Mouse (Mus musculus): ENCODE data around the gene Madd. TPM values are rescaled to one million over a fixed set of nuclear protein-coding genes. Genes with fewer than 3 reads are reported as not detected.
A peak's percentile ranks its signal among the peaks of the same experiment; 100 is the strongest.

Madd gene
- polyA plus RNA-seq, 1 experiment from 2014 or later: 13.4 TPM

DNA sequence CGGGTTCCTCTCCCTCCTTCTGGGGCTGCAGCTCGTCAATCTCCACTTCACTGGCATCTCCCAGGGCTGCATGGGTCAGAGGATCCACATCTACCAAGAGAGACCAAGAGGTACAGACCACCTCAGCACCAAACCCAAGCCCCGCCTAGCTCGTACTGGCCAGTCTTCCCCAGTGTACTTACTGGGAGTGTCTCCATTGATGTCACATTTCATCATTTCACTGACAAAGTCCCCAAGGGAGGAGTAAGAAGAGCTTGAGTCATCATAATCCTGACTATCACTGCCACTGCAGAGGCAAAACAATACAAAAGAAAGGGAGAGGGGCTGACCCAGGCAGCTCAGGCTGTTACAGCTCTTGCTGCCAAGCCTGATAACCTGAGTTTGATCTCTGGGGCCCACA, 16.0 kb downstream of the Madd start:
- no peak overlapping the region for H3K4me3 ChIP-seq
- H3K36me3 ChIP-seq: peaks cover 81% of the 10 kb centered on the region
- peaks cover 31% of the 10 kb centered on the region for H3K4me1 ChIP-seq

GRCm38 (mm10) chr2:91164991-91165390, 18.6 kb downstream of the Madd start:
- H3K4me3 ChIP-seq: no peak overlapping the region
- peak; percentile 84 for ATAC-seq
- H3K9me3 ChIP-seq (replicated peaks): no peaks in the 10 kb centered on the region
- no peak overlapping the region for H3K27ac ChIP-seq
- H3K36me3 ChIP-seq: peaks cover 78% of the 10 kb centered on the region
- WGBS (ENCODE audit: insufficient replicate concordance): 48% methylated on average over 6 of the region's 6 CpGs
- no peak overlapping the region for H3K9ac ChIP-seq
- H3K4me2 ChIP-seq: no peak overlapping the region
- H3K27me3 ChIP-seq (replicated peaks): no peaks in the 10 kb centered on the region
- H3K4me1 ChIP-seq: peaks cover 31% of the 10 kb centered on the region

More for the DNA sequence above, 16.0 kb downstream of the Madd start:
- Histone ChIP-seq H3K27me3 (replicated peaks) (no peaks in the 10 kb centered on the region), H3K9ac (no peak overlapping the region), H3K9me3 (replicated peaks) (no peaks in the 10 kb centered on the region), H3K27ac (no peak overlapping the region), H3K4me2 (no peak overlapping the region)
- ATAC-seq: 0 out of 2 replicates have a peak, but pooled peaks have one; percentile 21
- WGBS (ENCODE audit: insufficient replicate concordance): 64% methylated on average over 4 of the region's 4 CpGs

- WGBS (ENCODE audit: insufficient replicate concordance): 51% methylated on average over 5 of the region's 5 CpGs
- ATAC-seq: peak; percentile 52
- Histone ChIP-seq H3K36me3 (peaks cover 73% of the 10 kb centered on the region), H3K9ac (no peak overlapping the region), H3K27me3 (replicated peaks) (no peaks in the 10 kb centered on the region), H3K4me3 (no peak overlapping the region), H3K9me3 (replicated peaks) (no peaks in the 10 kb centered on the region), H3K4me2 (no peak overlapping the region), H3K4me1 (peaks cover 31% of the 10 kb centered on the region), H3K27ac (no peak overlapping the region)
These were observed 20.1 kb downstream of the Madd start for GRCm38 (mm10) chr2:91163532-91163931.

DNA sequence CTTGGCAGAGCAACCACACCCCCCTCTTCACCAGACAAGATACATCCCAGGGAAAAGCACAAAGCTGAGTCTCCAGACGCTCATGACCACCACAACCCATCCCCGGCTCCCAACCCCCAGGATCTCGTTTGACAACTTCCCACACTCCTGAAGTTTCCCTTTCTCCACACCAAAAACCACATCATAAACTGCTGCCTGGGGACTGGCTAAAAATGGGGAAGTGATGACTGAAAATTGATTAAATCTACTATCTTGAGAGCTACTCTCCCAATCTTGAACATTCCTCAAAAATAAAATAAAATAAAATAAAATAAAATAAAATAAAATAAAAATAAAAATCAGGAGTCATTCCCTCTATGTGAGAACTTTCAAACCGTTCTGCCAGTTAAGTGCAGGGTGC, 20.7 kb downstream of the Madd start:
- Histone ChIP-seq H3K4me3 (no peak overlapping the region), H3K4me1 (peaks cover 30% of the 10 kb centered on the region), H3K9ac (no peak overlapping the region), H3K9me3 (replicated peaks) (no peaks in the 10 kb centered on the region), H3K36me3 (peaks cover 76% of the 10 kb centered on the region), H3K27me3 (replicated peaks) (no peaks in the 10 kb centered on the region), H3K4me2 (no peak overlapping the region), H3K27ac (no peak overlapping the region)
- ATAC-seq: no peak
- whole genome bisulfite sequencing (ENCODE audit: insufficient replicate concordance): 65% methylated on average over 4 of the region's 4 CpGs

GRCm38 (mm10) chr2:91160591-91160990, 23.0 kb downstream of the Madd start:
- Histone ChIP-seq H3K9me3 (replicated peaks) (no peaks in the 10 kb centered on the region), H3K4me3 (no peak overlapping the region), H3K27me3 (replicated peaks) (no peaks in the 10 kb centered on the region), H3K27ac (no peak overlapping the region), H3K4me2 (no peak overlapping the region), H3K4me1 (peaks cover 25% of the 10 kb centered on the region), H3K36me3 (peaks cover 77% of the 10 kb centered on the region), H3K9ac (no peak overlapping the region)
- ATAC-seq: no peak
- 69% methylated on average over 6 of the region's 6 CpGs for WGBS (ENCODE audit: insufficient replicate concordance)

GRCm38 (mm10) chr2:91157002-91157752, 26.5 kb downstream of the Madd start:
- Histone ChIP-seq H3K27ac (no peak overlapping the region), H3K4me3 (no peak overlapping the region), H3K27me3 (replicated peaks) (no peaks in the 10 kb centered on the region), H3K4me2 (no peak overlapping the region), H3K4me1 (no peaks in the 10 kb centered on the region), H3K9ac (no peak overlapping the region), H3K9me3 (replicated peaks) (no peaks in the 10 kb centered on the region), H3K36me3 (peaks cover 76% of the 10 kb centered on the region)
- ATAC-seq: no peak
- 66% methylated on average over 6 of the region's 6 CpGs for WGBS (ENCODE audit: insufficient replicate concordance)

GRCm38 (mm10) chr2:91154091-91154490, 29.5 kb downstream of the Madd start:
- H3K36me3 ChIP-seq: peaks cover 76% of the 10 kb centered on the region
- no peaks in the 10 kb centered on the region for H3K4me1 ChIP-seq
- no peaks in the 10 kb centered on the region for H3K27me3 ChIP-seq (replicated peaks)
- H3K27ac ChIP-seq: no peak overlapping the region
- no peak overlapping the region for H3K4me3 ChIP-seq
- ATAC-seq: no peak
- H3K9ac ChIP-seq: no peak overlapping the region
- WGBS (ENCODE audit: insufficient replicate concordance): 81% methylated on average over 3 of the region's 3 CpGs
- no peak overlapping the region for H3K4me2 ChIP-seq
- H3K9me3 ChIP-seq (replicated peaks): no peaks in the 10 kb centered on the region

DNA sequence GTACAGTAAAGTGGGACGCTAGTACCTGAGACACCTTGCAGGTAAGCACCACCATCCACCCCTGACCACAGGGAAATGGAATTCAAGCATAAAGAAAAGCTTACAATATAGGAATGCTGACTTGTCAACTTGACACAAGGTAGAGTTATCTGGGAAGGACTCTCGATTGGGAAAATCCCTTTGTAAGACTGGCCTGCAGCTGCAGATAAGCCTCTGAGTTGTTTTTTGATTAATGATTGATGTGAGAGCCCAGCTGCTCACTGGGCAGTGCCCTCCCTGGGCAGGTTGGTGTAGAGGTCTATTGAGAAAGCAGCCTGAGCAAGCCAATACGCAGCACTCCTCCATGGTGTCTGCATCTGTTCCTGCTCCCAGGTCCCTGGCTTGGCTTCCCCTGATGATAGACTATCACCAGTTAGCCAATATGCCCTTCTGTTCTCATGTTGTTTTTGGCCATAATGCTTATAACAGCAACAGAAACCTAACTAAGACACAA, 30.7 kb downstream of the Madd start:
- Histone ChIP-seq H3K4me3 (no peak overlapping the region), H3K36me3 (peaks cover 73% of the 10 kb centered on the region), H3K27me3 (replicated peaks) (no peaks in the 10 kb centered on the region), H3K4me1 (no peaks in the 10 kb centered on the region), H3K9me3 (replicated peaks) (no peaks in the 10 kb centered on the region), H3K9ac (no peak overlapping the region), H3K27ac (no peak overlapping the region), H3K4me2 (no peak overlapping the region)
- 68% methylated on average over 3 of the region's 3 CpGs for WGBS (ENCODE audit: insufficient replicate concordance)
- no peak for ATAC-seq

DNA sequence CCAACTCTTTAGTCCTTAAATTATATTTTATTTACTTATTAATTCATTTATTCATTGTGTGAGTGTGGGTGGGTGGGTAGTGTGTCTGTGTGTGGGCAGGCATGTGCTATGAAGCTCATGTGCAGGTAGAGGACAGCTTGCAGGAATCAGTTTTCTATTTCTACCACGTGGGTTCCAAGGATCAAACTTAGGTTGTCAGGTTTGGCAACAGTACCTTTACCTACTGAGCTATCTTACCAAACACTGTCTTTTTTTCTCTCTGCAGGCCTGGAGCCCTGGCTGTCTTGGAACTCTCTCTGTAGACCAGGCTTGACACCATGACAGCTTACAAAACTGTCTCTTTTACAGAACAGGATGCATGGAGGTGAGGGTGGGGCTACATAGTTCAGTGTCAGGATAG, 32.3 kb downstream of the Madd start:
- H3K9me3 ChIP-seq (replicated peaks): no peaks in the 10 kb centered on the region
- no peak overlapping the region for H3K9ac ChIP-seq
- H3K4me1 ChIP-seq: no peaks in the 10 kb centered on the region
- ATAC-seq: no peak
- no peak overlapping the region for H3K4me2 ChIP-seq
- H3K27ac ChIP-seq: no peak overlapping the region
- H3K36me3 ChIP-seq: peaks cover 62% of the 10 kb centered on the region
- no peaks in the 10 kb centered on the region for H3K27me3 ChIP-seq (replicated peaks)
- H3K4me3 ChIP-seq: no peak overlapping the region
- 66% methylated on average over 1 of the region's 1 CpGs for WGBS (ENCODE audit: insufficient replicate concordance)

GRCm38 (mm10) chr2:91148101-91148500, 35.5 kb downstream of the Madd start:
- no peak overlapping the region for H3K4me2 ChIP-seq
- no peak overlapping the region for H3K27ac ChIP-seq
- no peak overlapping the region for H3K9ac ChIP-seq
- no peak overlapping the region for H3K4me3 ChIP-seq
- H3K4me1 ChIP-seq: no peaks in the 10 kb centered on the region
- no peaks in the 10 kb centered on the region for H3K9me3 ChIP-seq (replicated peaks)
- H3K36me3 ChIP-seq: peaks cover 65% of the 10 kb centered on the region
- ATAC-seq: no peak
- no peaks in the 10 kb centered on the region for H3K27me3 ChIP-seq (replicated peaks)

DNA sequence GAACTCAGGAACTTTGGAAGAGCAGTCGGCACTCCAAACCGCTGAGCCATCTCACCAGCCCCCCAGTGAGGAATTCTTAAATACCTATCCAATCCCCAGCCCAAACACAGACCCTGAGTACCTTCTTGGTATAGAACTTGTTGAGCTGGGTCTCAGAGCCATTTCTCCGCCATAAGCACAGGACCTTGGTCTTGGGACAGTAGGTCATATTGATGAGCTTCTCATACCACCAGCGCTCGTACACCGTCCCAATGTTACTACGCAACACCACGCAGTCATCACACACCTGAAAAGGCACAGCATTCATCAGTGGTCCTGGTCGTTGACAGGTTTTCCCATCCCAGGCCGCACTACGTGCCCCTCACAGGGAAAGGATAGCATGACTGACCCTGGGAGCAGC, 40.2 kb downstream of the Madd start:
- peaks cover 78% of the 10 kb centered on the region for H3K36me3 ChIP-seq
- no peak overlapping the region for H3K27ac ChIP-seq
- H3K4me2 ChIP-seq: no peak overlapping the region
- H3K9ac ChIP-seq: no peak overlapping the region
- H3K4me3 ChIP-seq: no peak overlapping the region
- H3K27me3 ChIP-seq (replicated peaks): no peaks in the 10 kb centered on the region
- WGBS (ENCODE audit: insufficient replicate concordance): 92% methylated on average over 11 of the region's 11 CpGs
- H3K4me1 ChIP-seq: peaks cover 9% of the 10 kb centered on the region; the same call in 1 of the 2 replicates
- ATAC-seq: no peak
- H3K9me3 ChIP-seq (replicated peaks): no peaks in the 10 kb centered on the region

DNA sequence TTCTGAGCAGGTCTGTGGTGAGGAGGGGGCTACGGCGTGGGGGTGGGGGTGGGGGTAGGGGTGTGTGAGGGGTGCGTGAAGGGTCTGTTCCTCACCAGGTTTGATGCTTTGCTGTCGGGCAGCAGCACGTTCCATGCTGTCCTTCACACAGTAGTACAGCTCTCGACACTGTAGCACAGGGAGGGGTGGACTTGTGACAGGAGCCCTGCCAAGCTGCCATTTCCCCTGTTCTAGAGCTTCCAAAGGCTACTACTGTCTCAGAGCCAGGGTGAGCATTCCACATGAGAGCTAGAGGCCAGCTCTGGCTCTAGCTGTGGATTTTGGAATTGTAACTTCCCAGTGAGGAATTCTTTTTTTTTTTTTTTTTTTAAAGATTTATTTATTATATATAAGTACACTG, 40.7 kb downstream of the Madd start:
- H3K9me3 ChIP-seq (replicated peaks): no peaks in the 10 kb centered on the region
- no peak overlapping the region for H3K4me2 ChIP-seq
- H3K36me3 ChIP-seq: peaks cover 82% of the 10 kb centered on the region
- H3K27me3 ChIP-seq (replicated peaks): no peaks in the 10 kb centered on the region
- peaks cover 9% of the 10 kb centered on the region; the same call in 1 of the 2 replicates for H3K4me1 ChIP-seq
- 78% methylated on average over 6 of the region's 6 CpGs for WGBS (ENCODE audit: insufficient replicate concordance)
- no peak overlapping the region for H3K27ac ChIP-seq
- no peak overlapping the region for H3K9ac ChIP-seq
- H3K4me3 ChIP-seq: no peak overlapping the region
- ATAC-seq: no peak

- Histone ChIP-seq H3K36me3 (peaks cover 69% of the 10 kb centered on the region), H3K27me3 (replicated peaks) (no peaks in the 10 kb centered on the region), H3K4me1 (peaks cover 9% of the 10 kb centered on the region; the same call in 1 of the 2 replicates), H3K27ac (no peak overlapping the region), H3K9me3 (replicated peaks) (no peaks in the 10 kb centered on the region), H3K4me2 (no peak overlapping the region), H3K4me3 (no peak overlapping the region), H3K9ac (no peak overlapping the region)
- no peak for ATAC-seq
- WGBS (ENCODE audit: insufficient replicate concordance): 87% methylated on average over 8 of the region's 8 CpGs
These were observed 43.9 kb downstream of the Madd start for GRCm38 (mm10) chr2:91139764-91140163.

All from liver, embryonic 12.5 days (tissue).